Mouse (Mus musculus): ENCODE measurements around the gene Dhx9. TPM values are rescaled to one million over a fixed set of nuclear protein-coding genes. Genes with fewer than 3 reads are reported as not detected.
"Not testable (repeated sequence)": the region's sequence is repeated elsewhere in the genome, so short reads cannot be mapped to it uniquely, and the experiment has no call there.

Dhx9 gene
- polyA plus RNA-seq, 1 experiment = 46.6 TPM

- not testable (repeated sequence) for DNase-seq (ENCODE audit: low spot score)
These were observed 69.7 kb downstream of the Dhx9 start for GRCm38 (mm10) chr1:153417805-153418204.

- DNase-seq (ENCODE audit: low spot score) = not testable (repeated sequence)
These were observed 71.1 kb downstream of the Dhx9 start for GRCm38 (mm10) chr1:153416271-153416832.

GRCm38 (mm10) chr1:153415742-153416141 lies 71.7 kb downstream of the Dhx9 start:
- not testable (repeated sequence) for DNase-seq (ENCODE audit: low spot score)

GRCm38 (mm10) chr1:153414962-153415361 lies 72.5 kb downstream of the Dhx9 start:
- no peak for DNase-seq (ENCODE audit: low spot score)

- peak; percentile 39 for DNase-seq (ENCODE audit: low spot score)
These were observed 73.2 kb downstream of the Dhx9 start for GRCm38 (mm10) chr1:153414114-153414723.

GRCm38 (mm10) chr1:153413397-153414020 lies 74.0 kb downstream of the Dhx9 start:
- not testable (repeated sequence) for DNase-seq (ENCODE audit: low spot score)

GRCm38 (mm10) chr1:153412663-153413396 lies 74.6 kb downstream of the Dhx9 start:
- DNase-seq (ENCODE audit: low spot score) = not testable (repeated sequence)

GRCm38 (mm10) chr1:153411723-153412122 lies 75.7 kb downstream of the Dhx9 start:
- no peak for DNase-seq (ENCODE audit: low spot score)

GRCm38 (mm10) chr1:153410915-153411314 lies 76.5 kb downstream of the Dhx9 start:
- DNase-seq (ENCODE audit: low spot score) = not testable (repeated sequence)

- DNase-seq (ENCODE audit: low spot score) = not testable (repeated sequence)
These were observed 79.2 kb downstream of the Dhx9 start for GRCm38 (mm10) chr1:153408296-153408695.

GRCm38 (mm10) chr1:153407641-153408040 lies 79.8 kb downstream of the Dhx9 start:
- not testable (repeated sequence) for DNase-seq (ENCODE audit: low spot score)

Other genes starting within 250 kb of the Dhx9 start
- 191 and 224 TPM in 2 replicates for gene Lamc1, start 154.9 kb downstream of the Dhx9 start, polyA plus RNA-seq (2012; rRNA removed)
- gene Shcbp1l, start 62.5 kb downstream of the Dhx9 start, polyA plus RNA-seq (2012; rRNA removed) = 0.34 and 0.37 TPM in 2 replicates
- gene Npl, start 62.4 kb upstream of the Dhx9 start, polyA plus RNA-seq (2012; rRNA removed) = 1.8 and 2.1 TPM in 2 replicates
- gene Rgs8, start 165.4 kb upstream of the Dhx9 start, polyA plus RNA-seq (2012; rRNA removed) = 0.03 TPM in 1 of 2 replicates, not detected in the other